Mouse (Mus musculus) c-Kit-positive CD71-positive TER-119-positive erythroid progenitor cells, embryonic 14.5 days (primary cell): ENCODE results near the gene Agfg1.
"Not testable (repeated sequence)": the region's sequence is repeated elsewhere in the genome, so short reads cannot be mapped to it uniquely, and the experiment has no call there.

Experiments
- DNase-seq: peaks from one replicate; pipeline ENCODE4 v3.0.0-alpha.2; 2013; ENCODE audit warnings: low spot score

Agfg1 gene

DNA sequence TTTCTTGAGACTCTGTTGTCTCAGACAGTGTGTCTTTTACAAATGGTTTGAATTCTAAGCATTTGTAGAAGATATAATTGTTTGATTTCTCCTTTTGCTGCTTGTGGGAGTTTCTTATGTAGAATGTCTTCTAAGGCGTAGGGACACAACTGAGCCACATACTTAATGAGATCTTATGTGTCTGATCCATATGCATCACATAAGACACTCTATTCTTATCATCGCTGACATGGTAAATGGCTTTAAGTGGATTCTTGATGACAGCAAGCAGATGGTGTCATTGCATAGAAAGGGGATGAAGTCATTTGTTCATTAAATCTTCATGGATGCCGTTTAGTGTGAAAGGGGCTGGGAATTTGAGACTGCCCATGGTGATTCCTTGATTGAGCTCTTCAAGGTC is 66.6 kb downstream of the Agfg1 start:
- DNase-seq, result no peak

DNA sequence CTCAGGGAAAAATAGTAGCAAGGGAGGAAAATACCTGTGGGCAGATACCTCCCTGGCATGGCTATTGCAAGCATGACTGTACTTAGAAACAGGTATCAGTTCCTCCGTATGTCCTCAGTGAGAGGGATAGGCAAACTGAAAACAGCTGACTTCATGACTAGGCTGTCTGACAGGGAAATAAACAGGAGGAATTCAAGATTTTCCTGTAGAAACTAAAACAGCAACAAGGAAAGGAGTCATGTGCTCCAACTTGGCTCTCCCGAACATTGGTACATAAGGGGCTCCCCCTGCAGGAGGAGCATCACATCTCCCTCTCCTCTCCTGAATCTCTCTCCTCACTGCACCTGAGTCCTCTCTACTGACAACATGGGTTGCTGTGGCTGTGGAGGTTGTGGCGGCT is 73.7 kb downstream of the Agfg1 start, which contains the start of gene A030005L19Rik:
Gene A030005L19Rik (plus strand): TSS at position 301 of the 400 bp plus-strand sequence.
- DNase-seq, result no peak

DNA sequence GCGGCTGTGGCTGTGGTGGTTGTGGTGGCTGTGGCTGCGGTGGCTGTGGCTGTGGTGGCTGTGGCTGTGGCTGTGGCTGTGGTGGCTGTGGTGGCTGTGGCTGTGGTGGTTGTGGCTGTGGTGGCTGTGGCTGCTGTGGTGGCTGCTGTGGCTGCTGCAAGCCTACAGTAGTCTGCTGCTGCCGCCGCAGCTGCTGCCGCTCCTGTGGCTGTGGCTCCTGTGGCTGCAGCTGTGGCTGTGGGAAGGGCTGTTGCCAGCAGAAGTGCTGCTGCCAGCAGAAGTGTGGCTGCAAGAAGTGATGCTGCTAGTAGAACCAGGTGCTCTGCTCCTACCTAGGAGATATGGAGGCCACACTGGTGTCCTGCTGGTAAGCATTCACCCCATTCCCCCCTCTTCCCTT is 74.2 kb downstream of the Agfg1 start:
- DNase-seq, result not testable (repeated sequence)

DNA sequence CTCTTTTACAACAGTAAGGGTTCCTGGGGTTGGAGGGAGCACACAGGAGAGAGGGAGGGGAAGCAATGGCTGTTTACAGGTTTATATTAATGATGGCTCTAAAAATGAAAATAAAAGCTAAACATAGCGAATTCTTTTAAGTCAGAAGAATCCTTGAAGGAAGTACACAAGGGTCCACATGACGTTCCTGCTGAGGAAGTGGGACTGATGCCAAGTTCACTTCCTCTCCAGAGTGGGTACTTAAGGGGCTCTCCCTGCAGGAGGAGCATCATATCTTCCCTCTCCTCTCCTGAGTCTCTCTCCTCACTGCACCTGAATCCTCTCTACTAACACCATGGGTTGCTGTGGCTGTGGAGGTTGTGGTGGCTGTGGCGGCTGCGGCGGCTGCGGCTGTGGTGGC is 85.4 kb downstream of the Agfg1 start, which contains the start of gene A030014E15Rik:
Gene A030014E15Rik (plus strand): TSS at position 268 of the 400 bp plus-strand sequence.
- DNase-seq, result no peak

- not testable (repeated sequence) for DNase-seq
Measured at GRCm38 (mm10) chr1:82930558-82930957, 91.3 kb downstream of the Agfg1 start.

- DNase-seq, result not testable (repeated sequence)
Measured at GRCm38 (mm10) chr1:82931326-82931725, 92.0 kb downstream of the Agfg1 start, which contains the start of gene Gm6217. TSS of gene Gm6217 (minus strand) at chr1:82931399.

DNA sequence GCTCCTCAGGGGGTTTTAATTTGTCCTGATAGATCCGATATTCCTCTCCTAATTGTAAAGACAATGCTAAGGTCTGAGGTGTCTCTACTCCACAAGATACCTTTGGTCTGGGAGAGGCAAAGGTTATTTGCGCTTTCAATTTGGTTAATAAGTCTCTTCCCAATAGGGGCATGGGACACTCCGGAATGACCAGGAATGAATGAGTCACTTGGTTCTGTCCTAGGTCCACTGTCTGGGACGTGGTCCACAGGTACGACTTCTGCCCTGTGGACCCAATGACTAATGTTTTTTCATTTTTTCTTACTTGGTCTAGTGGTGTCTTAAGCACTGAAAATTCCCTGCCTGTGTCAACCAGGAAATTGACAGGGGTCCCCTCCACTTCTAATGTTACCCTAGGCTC is 99.4 kb downstream of the Agfg1 start:
- no peak for DNase-seq

DNA sequence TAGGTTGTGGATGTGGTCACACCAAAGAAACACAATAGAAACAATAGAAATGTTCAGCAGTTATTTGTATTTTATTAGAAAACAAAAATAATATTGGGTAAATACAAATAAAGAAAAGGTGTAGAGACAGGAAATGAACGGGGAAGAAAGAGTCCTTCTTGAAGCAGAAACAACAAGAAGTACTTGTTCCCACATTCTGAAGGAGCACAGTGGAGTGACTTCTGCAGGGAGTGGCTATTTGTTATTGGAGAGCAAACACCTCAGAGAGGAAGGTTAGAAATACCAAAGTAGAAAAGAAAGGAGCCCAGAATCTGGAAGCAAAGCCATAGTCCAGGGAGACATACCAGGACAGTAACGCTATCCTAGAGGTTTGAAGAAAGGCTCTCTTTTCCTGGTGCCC is 103.2 kb downstream of the Agfg1 start:
- DNase-seq, result not testable (repeated sequence)

DNA sequence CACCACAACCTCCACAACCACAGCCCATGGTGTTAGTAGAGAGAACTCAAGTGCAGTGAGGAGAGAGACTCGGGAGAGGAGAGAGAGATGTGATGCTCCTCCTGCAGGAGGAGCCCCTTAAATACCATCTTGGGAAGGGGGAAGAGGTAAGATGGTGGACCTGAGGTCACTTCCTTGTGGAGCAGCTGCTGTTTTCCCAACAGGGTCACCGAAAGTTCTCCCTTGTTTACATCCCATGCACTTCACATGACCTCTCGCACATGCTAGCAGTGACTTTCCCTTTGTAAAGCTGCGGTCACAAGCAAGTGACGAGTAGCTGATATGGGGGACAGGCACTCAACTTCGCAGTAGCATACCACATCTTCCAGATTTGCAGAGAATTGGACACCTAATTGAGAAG is 104.0 kb downstream of the Agfg1 start, which contains the start of gene A030003K21Rik:
Gene A030003K21Rik (minus strand): TSS at position 94 of the 400 bp plus-strand sequence.
- DNase-seq, result not testable (repeated sequence)

- DNase-seq, result not testable (repeated sequence)
Measured at GRCm38 (mm10) chr1:82946029-82946428, 106.7 kb downstream of the Agfg1 start.

- no peak for DNase-seq
Measured at GRCm38 (mm10) chr1:82948601-82949000, 109.3 kb downstream of the Agfg1 start.
